Mouse (Mus musculus) C2C12 (cell line): ENCODE data around the gene Arhgef10l. TPM values are rescaled to one million over a fixed set of nuclear protein-coding genes. Genes with fewer than 3 reads are reported as not detected.
A peak's percentile ranks its signal among the peaks of the same experiment; 100 is the strongest.

ENCODE experiments used
- H3K27me3 ChIP-seq: one replicate; pipeline ENCODE4 v1.6.1; 2011; ENCODE audit not compliant: control insufficient read depth, insufficient read depth, insufficient read length
- H3K36me3 ChIP-seq: one replicate; pipeline ENCODE4 v1.6.1; 2011; ENCODE audit not compliant: control insufficient read depth, insufficient read depth
- H3K4me3 ChIP-seq: one replicate; pipeline ENCODE4 v1.5.1; 2011; ENCODE audit warnings: mild to moderate bottlenecking, control low read depth; ENCODE audit not compliant: poor library complexity, insufficient read depth, severe bottlenecking
- H3K79me2 ChIP-seq: one replicate; pipeline ENCODE4 v1.6.1; 2011; ENCODE audit not compliant: control insufficient read depth, insufficient read depth
- H3K79me3 ChIP-seq: one replicate; pipeline ENCODE4 v1.6.1; 2011; ENCODE audit warnings: low read depth, control low read depth
- H3ac ChIP-seq: one replicate; pipeline ENCODE3; 2011; ENCODE audit warnings: low read depth; ENCODE audit not compliant: control insufficient read depth, insufficient read length
- CEBPB ChIP-seq: IDR thresholded peaks from one replicate; pipeline ENCODE4 v1.6.1; 2011; ENCODE audit warnings: low read depth, mild to moderate bottlenecking, control low read depth, moderate library complexity
- CTCF ChIP-seq: IDR thresholded peaks from one replicate; pipeline ENCODE4 v1.5.1; 2011; ENCODE audit not compliant: control insufficient read depth, insufficient read depth, insufficient read length
- FOSL1 ChIP-seq: IDR thresholded peaks from one replicate; pipeline ENCODE4 v1.8.0; 2011; ENCODE audit warnings: mild to moderate bottlenecking, low read length; ENCODE audit not compliant: poor library complexity, insufficient read depth, severe bottlenecking
- MAX ChIP-seq: IDR thresholded peaks from one replicate; pipeline ENCODE4 v1.6.1; 2011; ENCODE audit warnings: mild to moderate bottlenecking, control low read depth
- MYOD1 ChIP-seq: IDR thresholded peaks from one replicate; pipeline ENCODE4 v1.6.1; 2011; ENCODE audit warnings: low read depth; ENCODE audit not compliant: control insufficient read depth, insufficient read length
- MYOG ChIP-seq: IDR thresholded peaks from one replicate; pipeline ENCODE4 v1.6.1; 2011; ENCODE audit not compliant: control insufficient read depth, insufficient read length; ENCODE audit errors: extremely low read depth
- USF1 ChIP-seq: IDR thresholded peaks from one replicate; pipeline ENCODE4 v1.6.1; 2011; ENCODE audit warnings: low read depth, mild to moderate bottlenecking, control low read depth, moderate library complexity
- polyA plus RNA-seq: library from polyadenylated mRNA; unstranded; fragments of >200 nt; fragmentation: generic; extraction: Trizol; gene quantifications from one replicate; pipeline ENCODE4 v1.2.1, GENCODE M21; 2012; ENCODE audit warnings: missing spikeins

Arhgef10l gene
- polyA plus RNA-seq, 1 experiment: 27.8 TPM

DNA sequence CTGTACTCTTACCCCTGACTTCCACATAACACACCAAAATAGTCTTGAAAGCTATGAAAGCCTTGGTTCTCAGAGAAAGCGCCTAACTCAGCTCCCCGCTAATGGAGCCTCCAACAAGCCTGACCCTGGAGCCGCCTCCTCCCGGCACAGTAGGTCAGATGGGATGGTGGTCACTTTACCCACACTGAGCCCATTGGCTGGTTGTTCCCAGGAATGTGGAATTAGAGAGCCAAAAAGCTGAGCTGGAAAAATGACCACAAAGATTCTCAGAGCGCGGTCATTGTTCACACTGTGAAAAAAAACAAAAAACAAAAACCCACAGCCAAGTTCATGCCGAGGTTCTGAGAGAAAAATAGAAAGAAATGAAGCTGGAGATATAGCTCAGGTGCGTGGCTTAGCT, 9.3 kb downstream of the Arhgef10l start:
- TF ChIP-seq CEBPB (no peak), CTCF (no peak), MAX (no peak)
- H3K79me2 ChIP-seq: peaks cover 7% of the 10 kb centered on the region
- no peak overlapping the region for H3ac ChIP-seq
- H3K36me3 ChIP-seq: no peaks in the 10 kb centered on the region
- no peaks in the 10 kb centered on the region for H3K27me3 ChIP-seq
- H3K79me3 ChIP-seq: no peaks in the 10 kb centered on the region
- no peak overlapping the region for H3K4me3 ChIP-seq

- H3K27me3 ChIP-seq: no peaks in the 10 kb centered on the region
- TF ChIP-seq MYOD1: peak; percentile 83
- TF ChIP-seq USF1: no peak
- no peak for TF ChIP-seq CEBPB
- H3ac ChIP-seq: no peak overlapping the region
Measured at GRCm38 (mm10) chr4:140654798-140655197, 11.0 kb downstream of the Arhgef10l start.

DNA sequence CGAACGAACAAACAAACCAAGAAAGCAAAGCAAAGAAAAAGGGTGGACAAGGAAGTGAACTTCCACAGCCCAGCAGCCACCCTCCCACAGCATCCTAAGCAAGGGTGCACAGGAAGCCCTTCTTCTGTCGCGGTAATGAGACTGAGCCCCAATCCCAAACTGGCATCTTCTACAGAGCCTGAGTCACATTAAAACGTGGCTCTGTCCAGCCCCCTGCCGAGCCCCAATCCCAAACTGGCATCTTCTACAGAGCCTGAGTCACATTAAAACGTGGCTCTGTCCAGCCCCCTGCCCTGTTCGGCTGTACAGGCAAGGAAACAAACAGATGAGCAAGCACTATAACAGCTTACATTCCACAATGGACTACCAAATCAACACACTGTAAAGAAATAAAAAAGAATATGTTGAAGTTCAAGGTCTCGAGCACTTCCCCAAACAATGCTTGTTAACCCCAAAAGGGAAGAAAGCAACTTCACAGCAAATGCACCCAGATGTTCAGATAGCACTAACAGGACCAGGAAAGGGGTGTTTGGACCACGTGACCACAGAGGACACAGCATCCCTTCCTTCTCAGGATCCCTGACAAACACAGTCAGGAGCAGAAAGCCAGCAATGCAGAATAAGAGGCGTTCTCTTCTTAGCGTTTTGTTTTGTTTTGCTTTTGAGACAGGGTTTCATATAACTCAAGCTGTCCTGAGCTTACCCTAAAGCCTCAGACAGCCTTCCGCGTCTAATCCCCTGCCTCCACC, 11.8 kb downstream of the Arhgef10l start:
- peaks cover 7% of the 10 kb centered on the region for H3K79me2 ChIP-seq
- no peaks in the 10 kb centered on the region for H3K27me3 ChIP-seq
- no peaks in the 10 kb centered on the region for H3K79me3 ChIP-seq
- no peak overlapping the region for H3K4me3 ChIP-seq
- TF ChIP-seq MYOG: no peak
- no peak for TF ChIP-seq MYOD1
- peak; percentile 95 for TF ChIP-seq USF1
- no peak for TF ChIP-seq FOSL1
- TF ChIP-seq CEBPB: no peak
- TF ChIP-seq MAX: peak; percentile 34
- peak overlapping the region; percentile 12 for H3ac ChIP-seq
- H3K36me3 ChIP-seq: no peaks in the 10 kb centered on the region

More at GRCm38 (mm10) chr4:140654798-140655197, 11.0 kb downstream of the Arhgef10l start:
- Histone ChIP-seq H3K79me3 (no peaks in the 10 kb centered on the region), H3K36me3 (no peaks in the 10 kb centered on the region), H3K79me2 (peaks cover 7% of the 10 kb centered on the region), H3K4me3 (no peak overlapping the region)

DNA sequence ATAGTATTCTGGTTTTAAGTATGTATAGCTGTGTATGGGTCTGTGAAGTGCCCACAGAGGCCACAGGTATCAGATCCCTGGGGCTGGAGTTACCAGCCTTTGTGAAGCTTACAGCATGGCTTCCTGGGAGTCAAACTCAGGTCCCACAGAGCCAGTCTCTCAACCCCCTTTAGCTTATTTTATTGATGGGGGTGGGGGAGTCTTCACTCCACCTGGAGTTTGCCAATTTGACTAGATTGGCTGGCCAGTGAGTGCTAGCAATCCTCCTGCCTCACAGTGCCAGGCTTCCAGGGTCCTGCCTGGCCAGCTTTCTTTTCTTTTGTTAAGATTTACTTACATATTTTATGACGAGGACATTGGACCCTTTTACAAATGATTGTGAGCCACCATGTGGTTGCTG, 16.1 kb downstream of the Arhgef10l start:
- peaks cover 8% of the 10 kb centered on the region for H3K36me3 ChIP-seq
- no peak overlapping the region for H3ac ChIP-seq
- H3K79me3 ChIP-seq: peaks cover 16% of the 10 kb centered on the region
- H3K79me2 ChIP-seq: peaks cover 36% of the 10 kb centered on the region
- no peak for TF ChIP-seq MAX
- no peak for TF ChIP-seq CEBPB
- TF ChIP-seq FOSL1: no peak
- no peak for TF ChIP-seq MYOD1
- TF ChIP-seq MYOG: no peak
- no peak for TF ChIP-seq USF1
- no peak for TF ChIP-seq CTCF
- H3K27me3 ChIP-seq: no peaks in the 10 kb centered on the region
- H3K4me3 ChIP-seq: no peak overlapping the region

DNA sequence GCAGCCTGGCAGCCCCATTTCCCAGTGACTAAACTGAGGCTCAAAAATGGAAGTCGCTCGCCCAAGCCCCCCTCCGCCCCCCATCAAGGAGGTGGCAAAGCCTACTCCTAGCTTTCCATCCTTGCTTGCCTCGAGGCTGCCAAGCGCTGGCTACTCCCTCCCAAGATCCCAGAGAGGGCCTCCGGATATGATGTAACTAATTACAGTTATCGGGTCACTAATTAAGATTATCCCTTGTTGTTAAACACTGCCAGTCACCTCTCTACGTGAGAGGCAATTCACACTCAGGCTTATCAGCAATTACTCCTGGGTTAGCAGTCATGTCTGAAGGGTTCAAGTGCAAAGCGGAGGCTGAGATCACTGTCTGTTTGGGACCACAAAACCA, 16.6 kb downstream of the Arhgef10l start:
- Histone ChIP-seq H3K79me3 (peaks cover 16% of the 10 kb centered on the region), H3K36me3 (peaks cover 9% of the 10 kb centered on the region), H3ac (peak overlapping the region; percentile 96), H3K79me2 (peaks cover 41% of the 10 kb centered on the region), H3K4me3 (no peak overlapping the region), H3K27me3 (no peaks in the 10 kb centered on the region)
- TF ChIP-seq CTCF: no peak
- TF ChIP-seq CEBPB: no peak
- TF ChIP-seq MYOD1: no peak
- no peak for TF ChIP-seq MAX
- no peak for TF ChIP-seq USF1
- TF ChIP-seq FOSL1: no peak
- no peak for TF ChIP-seq MYOG

GRCm38 (mm10) chr4:140648443-140649206, 17.2 kb downstream of the Arhgef10l start:
- Histone ChIP-seq H3K36me3 (peaks cover 13% of the 10 kb centered on the region), H3K4me3 (peak overlapping the region; percentile 57), H3K79me2 (peaks cover 47% of the 10 kb centered on the region), H3K79me3 (peaks cover 18% of the 10 kb centered on the region), H3K27me3 (no peaks in the 10 kb centered on the region), H3ac (peak overlapping the region; percentile 96)
- no peak for TF ChIP-seq FOSL1
